ENCODE assay signal across 8 mouse cellular contexts in the genomic region with DNA sequence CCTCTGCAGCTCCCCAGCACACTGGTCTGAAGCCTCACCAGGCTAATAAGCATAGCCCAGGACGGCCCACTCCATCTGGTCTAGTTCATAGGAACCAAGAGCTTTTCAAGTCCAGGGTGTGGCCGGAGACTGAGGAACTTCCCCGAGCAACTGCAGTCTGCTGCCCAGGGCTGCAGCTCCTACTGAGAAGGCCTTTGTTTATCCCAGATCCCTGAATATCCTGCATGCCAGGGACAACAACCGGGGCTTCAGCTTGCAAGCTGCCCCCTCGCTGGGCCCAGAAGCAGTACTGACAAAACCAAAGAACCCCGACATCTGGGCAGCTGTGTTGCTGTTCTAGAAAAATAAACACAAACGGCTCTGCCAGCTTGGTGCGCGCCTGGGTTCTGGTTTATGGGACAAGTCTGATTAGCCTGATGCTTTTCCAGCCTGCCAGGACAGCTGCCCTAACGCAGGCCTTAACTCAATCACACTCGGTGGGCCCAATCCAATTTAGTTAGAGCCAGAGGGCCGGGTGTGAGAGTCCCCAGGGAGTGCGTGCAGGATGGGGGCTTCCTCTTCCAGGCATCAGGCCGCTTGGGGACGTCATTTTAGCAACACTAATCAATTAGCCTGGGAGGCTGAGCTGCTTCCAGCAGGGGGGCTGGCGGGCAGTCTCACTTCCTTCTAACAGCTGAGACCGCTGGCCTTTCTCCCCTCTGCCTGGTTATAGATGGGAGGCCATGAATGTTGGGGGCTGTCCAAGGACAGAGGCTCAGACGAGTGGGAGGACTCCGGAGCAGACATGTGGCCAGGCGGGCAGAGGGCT. TPM values are rescaled to one million over a fixed set of nuclear protein-coding genes. Genes with fewer than 3 reads are reported as not detected.
A peak's percentile ranks its signal among the peaks of the same experiment; 100 is the strongest.
DNase-seq lines count a peak whose midpoint lies in the region; ATAC-seq and TF ChIP-seq lines count a peak whose summit lies in the region.

No protein-coding gene starts in this region.

- H3K27me3 ChIP-seq in cerebellum, adult 2 months (ENCODE audit: control insufficient read depth, insufficient read depth, low read length), result no peaks in the 10 kb centered on the region
- H3K27me3 ChIP-seq in intestine, embryonic 16.5 days (replicated peaks; ENCODE audit: control insufficient read depth, insufficient read depth, low read length), result no peaks in the 10 kb centered on the region
- H3K27me3 ChIP-seq in lung, embryonic 14.5 days (ENCODE audit: insufficient read depth, low read length), result no peaks in the 10 kb centered on the region

- TF ChIP-seq POLR2A in cerebellum, adult 2 months (IDR thresholded peaks at IDR 0.05; ENCODE audit: borderline replicate concordance, insufficient read depth, low read length), result no peak

- no peaks in the 10 kb centered on the region; the same call in 1 of the 2 replicates for H3K36me3 ChIP-seq in intestine, embryonic 16.5 days (ENCODE audit: control insufficient read depth, insufficient read depth, low read length)
- H3K36me3 ChIP-seq in lung, embryonic 14.5 days (ENCODE audit: insufficient read depth), result 0 out of 2 replicates have a peak, but pooled peaks cover 5% of the 10 kb centered on the region

- H3K9me3 ChIP-seq in intestine, embryonic 16.5 days (ENCODE audit: control insufficient read depth, low read length), result no peaks in the 10 kb centered on the region
- no peaks in the 10 kb centered on the region for H3K9me3 ChIP-seq in lung, embryonic 14.5 days (ENCODE audit: low read depth, low read length)

- peak; percentile 62 for ATAC-seq in granulocyte monocyte progenitor cell, adult 5-6 weeks (replicated peaks; ENCODE audit: poor library complexity, severe bottlenecking)
- ATAC-seq in intestine, embryonic 16.5 days, result peak; percentile 12; the same call in 1 of the 2 replicates
- ATAC-seq in lung, embryonic 14.5 days (ENCODE audit: insufficient read depth), result peak; percentile 76
- ATAC-seq in inflammation-experienced regulatory T-cells, adult 6 months, result no peak

- peak; percentile 38 for DNase-seq in cerebellum, adult 11-12 months
- no peak for DNase-seq in cerebellum, adult 2 months
- peak; percentile 75 for DNase-seq in embryo, embryonic 10 days (ENCODE audit: low spot score)
- DNase-seq in lung, embryonic 14.5 days, result peak; percentile 89
- DNase-seq in retina, postnatal 1 day, result peak; percentile 94

- no peak overlapping the region for H3K4me2 ChIP-seq in intestine, embryonic 16.5 days (ENCODE audit: low read depth, low read length)
- H3K4me2 ChIP-seq in lung, embryonic 14.5 days, result peak overlapping the region; percentile 39

- peaks cover 10% of the 10 kb centered on the region; the same call in 1 of the 2 replicates for H3K4me1 ChIP-seq in cerebellum, adult 2 months (ENCODE audit: control insufficient read depth, insufficient read depth, low read length)
- peaks cover 65% of the 10 kb centered on the region for H3K4me1 ChIP-seq in intestine, embryonic 16.5 days (ENCODE audit: control insufficient read depth, insufficient read depth, low read length)
- H3K4me1 ChIP-seq in lung, embryonic 14.5 days (ENCODE audit: insufficient read depth), result peaks cover 32% of the 10 kb centered on the region

- TF ChIP-seq CTCF in cerebellum, adult 2 months (IDR thresholded peaks at IDR 0.05; ENCODE audit: borderline replicate concordance, insufficient read depth, low read depth, low read length), result no peak
- TF ChIP-seq CTCF in lung, embryonic 14.5 days (IDR thresholded peaks at IDR 0.05; ENCODE audit: low read depth), result no peak

- WGBS in cerebellum, adult 2 months, result 54% methylated on average over 20 of the region's 20 CpGs
- 25% methylated on average over 20 of the region's 20 CpGs for WGBS in intestine, embryonic 16.5 days
- WGBS in lung, embryonic 14.5 days, result 16% methylated on average over 20 of the region's 20 CpGs

- no peak overlapping the region for H3K4me3 ChIP-seq in cerebellum, adult 2 months (replicated peaks; ENCODE audit: insufficient read depth, low read depth, low read length)
- no peak overlapping the region for H3K4me3 ChIP-seq in intestine, embryonic 16.5 days (ENCODE audit: low read length)
- H3K4me3 ChIP-seq in lung, embryonic 14.5 days (ENCODE audit: low read depth, low read length), result no peak overlapping the region

- no peak overlapping the region for H3K27ac ChIP-seq in cerebellum, adult 2 months (ENCODE audit: insufficient read depth, low read length)
- peak overlapping the region; percentile 90 for H3K27ac ChIP-seq in intestine, embryonic 16.5 days (ENCODE audit: low read length)
- H3K27ac ChIP-seq in lung, embryonic 14.5 days (ENCODE audit: low read depth), result peak overlapping the region; percentile 94

- peak overlapping the region; percentile 50 for H3K9ac ChIP-seq in intestine, embryonic 16.5 days (ENCODE audit: low read depth, low read length)
- peak overlapping the region; percentile 26; the same call in 1 of the 2 replicates for H3K9ac ChIP-seq in lung, embryonic 14.5 days

RNA-seq across cellular contexts. Expression of a gene that starts 13.6 kb away (rescaled TPM):
- 18.1 and 20.9 TPM in 2 replicates for polyA plus RNA-seq in cerebellum, adult 2 months (2012; rRNA removed)
- 0.17 TPM in 1 of 2 replicates, not detected in the other for total RNA-seq in granulocyte monocyte progenitor cell, adult 5-6 weeks (2014; fragmentation: Nextera tagmentation)
- total RNA-seq in granulocyte monocyte progenitor cell, adult 5-6 weeks (2017), result 0.09 and 0.67 TPM in 2 replicates
- 20.6 and 20.8 TPM in 2 replicates for polyA plus RNA-seq in intestine, embryonic 16.5 days (2015; fragmentation: Nextera tagmentation; extraction: Ambion mirVana)
- 13.7 and 15.9 TPM in 2 replicates for polyA plus RNA-seq in lung, embryonic 14.5 days (2014; fragmentation: Nextera tagmentation; extraction: Ambion mirVana)
- polyA plus RNA-seq in inflammation-experienced regulatory T-cells, adult 6 months (2017; shearing (Covaris generic)), result not detected

RNA-seq across cellular contexts. Expression of a gene that starts 28.8 kb away (rescaled TPM):
- polyA plus RNA-seq in cerebellum, adult 2 months (2012; rRNA removed), result 27.3 and 27.8 TPM in 2 replicates
- 34.5 and 40.5 TPM in 2 replicates for total RNA-seq in granulocyte monocyte progenitor cell, adult 5-6 weeks (2014; fragmentation: Nextera tagmentation)
- total RNA-seq in granulocyte monocyte progenitor cell, adult 5-6 weeks (2017), result 22.7 and 25.8 TPM in 2 replicates
- 58.4 and 65.8 TPM in 2 replicates for polyA plus RNA-seq in intestine, embryonic 16.5 days (2015; fragmentation: Nextera tagmentation; extraction: Ambion mirVana)
- 58.3 and 62.2 TPM in 2 replicates for polyA plus RNA-seq in lung, embryonic 14.5 days (2014; fragmentation: Nextera tagmentation; extraction: Ambion mirVana)
- 100 to 1,000 TPM; 121 to 151 (median 145) TPM for polyA plus RNA-seq in inflammation-experienced regulatory T-cells, adult 6 months (2017; shearing (Covaris generic))

RNA-seq across cellular contexts. Expression of a gene that starts 29.0 kb away (rescaled TPM):
- polyA plus RNA-seq in cerebellum, adult 2 months (2012; rRNA removed), result 33.0 and 34.8 TPM in 2 replicates
- 37.0 and 42.8 TPM in 2 replicates for total RNA-seq in granulocyte monocyte progenitor cell, adult 5-6 weeks (2014; fragmentation: Nextera tagmentation)
- total RNA-seq in granulocyte monocyte progenitor cell, adult 5-6 weeks (2017), result 31.0 and 45.4 TPM in 2 replicates
- polyA plus RNA-seq in intestine, embryonic 16.5 days (2015; fragmentation: Nextera tagmentation; extraction: Ambion mirVana), result 86.7 and 91.2 TPM in 2 replicates
- polyA plus RNA-seq in lung, embryonic 14.5 days (2014; fragmentation: Nextera tagmentation; extraction: Ambion mirVana), result 61.2 and 66.3 TPM in 2 replicates
- 10 to 100 TPM; 49.7 to 58.8 (median 53.6) TPM for polyA plus RNA-seq in inflammation-experienced regulatory T-cells, adult 6 months (2017; shearing (Covaris generic))

RNA-seq across cellular contexts. Expression of a gene that starts 38.0 kb away (rescaled TPM):
- polyA plus RNA-seq in cerebellum, adult 2 months (2012; rRNA removed), result 33.0 and 34.2 TPM in 2 replicates
- 16.0 and 32.0 TPM in 2 replicates for total RNA-seq in granulocyte monocyte progenitor cell, adult 5-6 weeks (2014; fragmentation: Nextera tagmentation)
- total RNA-seq in granulocyte monocyte progenitor cell, adult 5-6 weeks (2017), result 9.4 and 10.0 TPM in 2 replicates
- 47.3 and 66.2 TPM in 2 replicates for polyA plus RNA-seq in intestine, embryonic 16.5 days (2015; fragmentation: Nextera tagmentation; extraction: Ambion mirVana)
- 31.8 and 36.7 TPM in 2 replicates for polyA plus RNA-seq in lung, embryonic 14.5 days (2014; fragmentation: Nextera tagmentation; extraction: Ambion mirVana)
- 10 to 100 TPM; 18.7 to 31.0 (median 29.0) TPM for polyA plus RNA-seq in inflammation-experienced regulatory T-cells, adult 6 months (2017; shearing (Covaris generic))

RNA-seq across cellular contexts. Expression of a gene that starts 38.6 kb away (rescaled TPM):
- polyA plus RNA-seq in cerebellum, adult 2 months (2012; rRNA removed), result 361 and 389 TPM in 2 replicates
- total RNA-seq in granulocyte monocyte progenitor cell, adult 5-6 weeks (2014; fragmentation: Nextera tagmentation), result 818 and 827 TPM in 2 replicates
- total RNA-seq in granulocyte monocyte progenitor cell, adult 5-6 weeks (2017), result 356 and 422 TPM in 2 replicates
- polyA plus RNA-seq in intestine, embryonic 16.5 days (2015; fragmentation: Nextera tagmentation; extraction: Ambion mirVana), result 389 and 590 TPM in 2 replicates
- polyA plus RNA-seq in lung, embryonic 14.5 days (2014; fragmentation: Nextera tagmentation; extraction: Ambion mirVana), result 1,038 and 1,045 TPM in 2 replicates
- polyA plus RNA-seq in inflammation-experienced regulatory T-cells, adult 6 months (2017; shearing (Covaris generic)), result 100 to 1,000 TPM; 189 to 367 (median 325) TPM

Comparison
In these comparisons a context has a peak if more than half of its experiments do, and no peak if none do; other contexts are left out.
1. DNase-seq: peak in cerebellum, adult 11-12 months (single experiment), embryo, embryonic 10 days (single experiment), lung, embryonic 14.5 days (single experiment) and retina, postnatal 1 day (single experiment); none in cerebellum, adult 2 months (0 of 2).
2. RNA of a gene that starts 13.6 kb away (polyA plus RNA-seq): 18.1 to 20.9 TPM in cerebellum, adult 2 months, 20.6 to 20.8 TPM in intestine, embryonic 16.5 days and 13.7 to 15.9 TPM in lung, embryonic 14.5 days; not detected in inflammation-experienced regulatory T-cells, adult 6 months; every median in the first group is over 10 times any median in the second.